Mouse (Mus musculus): ENCODE results near the gene Ptpn14.

GRCm38 (mm10) chr1:189789545-189789944 is 61.5 kb downstream of the Ptpn14 start:
- TF ChIP-seq CTCF (IDR thresholded peaks at IDR 0.05; ENCODE audit: borderline replicate concordance, control insufficient read depth, extremely low read depth, insufficient read depth, low read length, poor library complexity), result no peak
- no peak for TF ChIP-seq POLR2A (IDR thresholded peaks at IDR 0.05; ENCODE audit: control insufficient read depth, extremely low read depth, insufficient read depth, low read length, poor library complexity)

All from thymus, adult 2 months (tissue).